Mouse (Mus musculus) spleen, postnatal 10 days (tissue): ENCODE data around the gene Il17ra.

Experiments used
- DNase-seq, 2 experiments: peaks; one replicate each; pipeline ENCODE4 v3.0.0; 2021 to 2022; ENCODE audit warnings: low spot score in 2 of 2

The Il17ra gene

DNA sequence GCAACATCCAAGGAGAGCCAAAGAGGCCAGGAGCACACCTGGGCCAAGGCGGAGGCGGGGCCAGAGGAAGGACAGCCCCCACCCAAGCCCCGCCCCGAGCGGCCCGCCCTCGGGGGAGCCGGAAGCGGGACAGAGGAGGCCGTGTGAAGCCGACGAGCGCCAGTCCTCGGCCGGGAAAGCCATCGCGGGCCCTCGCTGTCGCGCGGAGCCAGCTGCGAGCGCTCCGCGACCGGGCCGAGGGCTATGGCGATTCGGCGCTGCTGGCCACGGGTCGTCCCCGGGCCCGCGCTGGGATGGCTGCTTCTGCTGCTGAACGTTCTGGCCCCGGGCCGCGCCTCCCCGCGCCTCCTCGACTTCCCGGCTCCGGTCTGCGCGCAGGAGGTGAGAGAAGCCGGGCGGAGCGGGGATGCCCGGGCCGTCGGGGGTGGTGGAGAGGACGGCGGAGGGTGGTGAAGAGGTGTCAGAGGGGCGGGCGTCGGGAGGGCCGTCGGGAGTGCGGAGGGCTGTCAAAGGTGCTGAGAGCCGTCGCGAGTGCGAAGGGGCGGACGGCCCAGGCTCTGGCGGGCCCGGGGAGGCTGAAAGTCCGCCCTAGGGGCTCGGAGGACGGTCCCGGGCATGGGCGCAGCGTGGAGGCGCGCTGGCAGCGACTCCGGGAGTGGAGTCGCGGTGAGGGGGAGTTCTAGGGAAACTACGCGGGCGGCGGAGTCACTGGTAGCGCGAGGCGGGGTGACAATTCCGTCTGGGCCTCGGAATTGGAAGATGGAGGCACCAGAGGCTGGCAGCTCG, at the start of gene Il17ra:
Gene Il17ra, plus strand, starts transcription at position 162 of the 786 bp plus-strand sequence.
- DNase-seq, result peak; percentile 84 to 88

GRCm38 (mm10) chr6:120438161-120438560, 24.9 kb upstream of the Il17ra start:
- DNase-seq, result no peak

DNA sequence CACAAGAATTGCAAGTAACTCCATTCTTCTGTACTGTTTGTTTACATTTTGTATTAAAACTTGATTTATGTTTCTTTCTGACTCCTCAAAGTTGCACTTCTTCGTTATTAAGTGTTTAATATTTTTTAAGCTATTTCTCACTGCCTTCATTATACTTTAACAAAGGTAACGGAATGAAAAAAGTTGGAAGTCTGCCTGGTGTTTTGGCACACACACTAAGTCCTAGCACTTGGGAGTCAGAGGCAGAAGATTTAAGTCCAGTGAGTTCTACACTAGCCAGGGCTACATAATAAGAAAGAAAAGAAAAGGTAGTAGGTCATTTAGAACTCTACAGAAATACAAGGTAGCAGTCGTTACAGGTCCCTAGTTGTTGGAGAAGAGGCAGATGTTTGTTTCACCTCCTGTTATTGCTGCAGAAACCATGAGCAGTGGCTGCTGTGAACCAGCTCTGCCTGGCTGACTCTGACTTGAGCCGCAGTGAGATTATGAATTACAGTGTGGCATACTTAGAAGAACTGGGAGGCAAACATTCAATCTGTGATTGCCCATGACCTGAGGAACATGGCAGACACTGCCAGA, 20.8 kb upstream of the Il17ra start:
- DNase-seq, result no peak

DNA sequence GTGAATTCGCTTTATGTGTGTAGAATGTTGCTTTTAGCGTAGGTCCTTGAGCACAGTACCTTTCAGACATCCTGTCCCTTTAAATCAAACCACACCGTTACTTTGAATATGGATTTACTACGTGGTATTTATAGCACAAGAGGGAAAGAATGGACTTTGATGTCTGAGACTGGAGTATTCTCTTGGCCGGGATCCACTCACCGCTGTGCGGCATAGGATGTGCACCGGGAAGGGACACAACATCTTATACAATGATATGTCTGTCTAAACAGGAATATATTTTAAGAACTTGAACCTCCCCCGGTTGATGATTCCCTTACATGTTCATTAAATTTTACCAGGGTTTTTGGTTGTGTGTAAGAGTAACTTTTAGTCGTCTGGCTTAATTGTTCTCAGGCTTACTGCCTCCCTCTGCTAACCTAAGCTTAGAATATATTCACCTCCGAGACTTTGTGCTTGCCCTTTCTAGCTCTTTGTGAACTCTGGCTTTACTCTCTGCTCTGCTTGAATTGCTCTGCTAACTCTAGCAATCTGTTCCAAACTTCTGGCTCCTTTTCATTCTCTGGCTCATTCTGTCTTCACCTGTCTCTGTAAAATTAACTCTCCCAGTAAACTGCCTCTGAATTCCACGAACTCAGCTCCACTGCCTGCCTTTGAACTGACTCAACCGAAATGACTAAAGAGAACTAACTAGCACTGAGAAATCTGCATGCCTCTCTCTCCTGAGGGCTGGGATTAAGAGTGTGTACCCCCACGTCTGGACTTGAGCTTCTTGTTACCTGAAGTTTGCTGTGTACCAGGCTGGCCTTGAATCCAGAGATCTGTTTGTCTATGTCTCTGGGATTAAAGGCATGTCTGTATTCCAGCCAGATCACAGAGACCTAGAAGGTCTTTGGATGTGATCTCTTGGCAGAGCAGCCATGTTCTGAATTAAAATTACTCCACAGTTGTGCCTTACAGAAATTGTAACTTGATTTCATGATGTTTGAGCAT, 19.4 kb upstream of the Il17ra start:
- no peak for DNase-seq

GRCm38 (mm10) chr6:120450208-120450607, 12.8 kb upstream of the Il17ra start:
- no peak for DNase-seq

DNA sequence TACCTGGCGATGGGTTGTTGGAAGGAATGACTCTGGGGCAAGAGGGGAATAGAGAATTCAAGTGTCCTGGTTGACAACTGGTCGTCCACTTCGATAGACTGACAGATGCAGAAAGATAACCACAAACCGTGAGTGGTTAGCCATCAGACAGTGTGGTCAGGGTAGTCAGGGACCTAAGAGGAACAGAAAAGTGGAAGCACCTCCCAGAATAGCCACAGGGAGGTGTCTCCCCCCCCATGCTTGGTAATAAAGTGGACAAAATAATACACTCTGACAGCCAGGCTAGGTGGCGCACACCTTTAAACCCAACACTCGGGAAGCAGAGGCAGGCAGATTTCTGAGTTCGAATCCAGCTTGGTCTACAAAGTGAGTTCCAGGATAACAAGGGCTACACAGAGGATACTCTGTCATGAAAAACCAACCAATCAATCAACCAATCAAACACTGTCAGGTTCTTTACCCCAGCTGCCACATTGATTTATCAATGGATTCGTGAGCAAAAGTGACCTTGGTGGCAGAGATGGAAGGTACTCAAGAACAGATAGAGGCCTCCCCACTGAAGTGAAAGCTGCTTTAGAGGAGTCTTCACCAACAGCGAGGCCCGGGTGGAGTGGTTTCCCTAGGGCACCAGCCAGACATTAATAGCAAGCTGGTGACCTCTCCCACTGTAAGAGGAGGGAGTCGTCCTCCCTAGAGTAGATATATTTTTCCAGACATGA, 10.5 kb upstream of the Il17ra start:
- no peak for DNase-seq

DNA sequence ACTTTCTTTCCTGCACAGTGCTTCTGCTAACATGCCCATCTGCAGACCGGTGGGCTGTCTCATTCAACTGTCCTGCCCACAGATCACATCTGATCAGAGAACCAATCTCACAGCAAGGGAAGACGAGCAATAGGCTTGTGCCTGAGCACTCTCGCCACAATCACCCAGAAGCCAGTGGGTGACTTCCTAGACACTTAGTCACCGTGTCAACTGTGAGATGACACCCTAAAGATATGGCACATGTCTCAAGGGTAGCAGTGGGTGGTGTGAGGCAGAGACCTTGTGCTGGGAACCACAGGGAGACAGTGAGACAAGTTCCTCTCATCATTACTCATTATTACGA, 10.0 kb upstream of the Il17ra start:
- no peak for DNase-seq

DNA sequence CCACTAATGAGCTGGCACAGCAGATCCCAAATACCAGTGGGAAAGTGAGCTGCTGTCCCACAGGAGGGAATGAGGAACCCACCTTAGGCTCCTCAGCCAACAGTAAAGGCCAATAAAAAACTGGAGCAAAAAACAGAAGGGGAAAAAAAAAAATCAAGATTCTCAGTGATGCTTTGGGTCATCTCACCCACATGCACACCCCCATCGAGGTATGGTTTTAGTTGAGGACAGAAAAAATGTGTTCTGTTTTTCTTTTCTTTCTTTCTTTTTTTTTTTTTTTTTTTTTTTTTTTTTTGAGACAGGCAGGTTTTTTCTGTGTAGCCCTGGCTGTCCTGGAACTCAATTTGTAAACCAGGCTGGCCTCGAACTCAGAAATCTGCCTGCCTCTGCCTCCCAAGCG, 9.5 kb upstream of the Il17ra start:
- no peak for DNase-seq

DNA sequence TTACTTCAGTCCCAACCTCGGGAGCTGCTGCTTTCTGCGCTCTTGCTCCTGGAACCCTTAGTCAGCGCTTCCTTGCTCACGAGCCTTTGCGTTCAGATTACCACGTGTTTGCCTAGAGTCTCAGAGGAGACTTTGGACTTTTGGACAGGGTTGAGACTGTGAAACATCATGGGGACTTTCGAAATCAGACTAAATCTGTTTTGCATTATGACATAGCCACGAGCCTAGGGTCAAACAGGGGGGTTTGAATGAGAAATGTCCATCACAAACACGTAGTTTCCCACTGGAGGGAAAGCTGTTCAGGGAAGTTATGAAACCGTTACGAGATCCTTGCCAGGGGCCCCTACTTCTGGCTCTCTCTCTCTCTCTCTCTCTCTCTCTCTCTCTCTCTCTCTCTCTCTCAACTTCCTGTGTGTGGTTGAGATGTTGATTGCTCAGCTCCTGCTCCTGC, 8.4 kb upstream of the Il17ra start:
- no peak for DNase-seq

- DNase-seq, result peak in 1 of 2 experiments; percentile 46
Measured at GRCm38 (mm10) chr6:120457074-120457473, 6.0 kb upstream of the Il17ra start.

- no peak for DNase-seq
Measured at GRCm38 (mm10) chr6:120457751-120458150, 5.3 kb upstream of the Il17ra start.

DNA sequence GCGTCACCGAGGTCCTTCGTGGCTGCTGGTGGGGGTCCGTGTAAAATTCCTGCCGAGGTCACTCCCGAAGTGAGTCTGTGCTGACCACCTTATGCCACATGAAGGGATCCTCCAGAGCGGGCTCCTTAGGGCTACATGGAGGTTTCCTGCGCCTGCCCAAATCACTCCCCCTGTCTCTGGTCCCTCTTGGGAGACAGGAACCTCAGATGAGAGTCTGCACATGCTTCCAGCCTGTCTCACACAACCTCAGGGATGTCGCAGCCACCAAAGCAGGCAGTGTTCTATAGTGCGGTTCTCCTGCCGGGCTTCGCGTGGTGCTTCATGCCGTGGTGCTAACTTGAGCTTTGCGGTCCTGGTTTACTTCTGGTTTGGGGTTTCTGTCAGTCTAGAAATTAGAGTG, 1.8 kb upstream of the Il17ra start:
- no peak for DNase-seq

GRCm38 (mm10) chr6:120462251-120462650, 796 bp upstream of the Il17ra start:
- no peak for DNase-seq

- DNase-seq, result peak; percentile 53 to 72
Measured at GRCm38 (mm10) chr6:120463884-120464283, 837 bp downstream of the Il17ra start.

- peak in 1 of 2 experiments; percentile 18 for DNase-seq
Measured at GRCm38 (mm10) chr6:120464406-120464939, 1.4 kb downstream of the Il17ra start.

- peak in 1 of 2 experiments; percentile 7 for DNase-seq
Measured at GRCm38 (mm10) chr6:120465393-120465792, 2.3 kb downstream of the Il17ra start.

GRCm38 (mm10) chr6:120466609-120467329, 3.7 kb downstream of the Il17ra start:
- peak; percentile 38 to 51 for DNase-seq

- DNase-seq, result no peak
Measured at GRCm38 (mm10) chr6:120468259-120468658, 5.2 kb downstream of the Il17ra start.

- no peak for DNase-seq
Measured at GRCm38 (mm10) chr6:120469268-120469667, 6.2 kb downstream of the Il17ra start.

GRCm38 (mm10) chr6:120469770-120470169, 6.7 kb downstream of the Il17ra start:
- DNase-seq, result no peak

DNA sequence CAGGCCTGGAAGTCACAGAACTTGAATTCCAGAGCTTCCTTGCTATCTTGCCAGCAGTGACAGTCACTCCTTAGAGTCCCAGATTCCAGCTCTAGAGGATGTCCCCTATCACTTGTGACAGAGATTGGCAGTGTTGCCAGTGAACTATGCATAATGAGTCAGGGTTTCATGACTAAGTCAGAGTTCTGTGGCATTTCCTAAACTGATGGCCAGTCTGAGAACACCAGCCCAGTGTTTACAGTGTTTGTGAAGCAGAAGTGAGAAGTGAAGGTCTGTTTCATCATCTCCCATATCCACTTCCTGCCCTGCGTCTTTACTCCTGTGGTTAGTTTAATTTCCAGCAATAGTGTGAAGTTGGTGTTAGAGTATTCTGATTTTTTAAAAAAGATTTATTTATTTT, 7.6 kb downstream of the Il17ra start:
- no peak for DNase-seq
